Mouse (Mus musculus): ENCODE data around the gene Gm15080. TPM values are rescaled to one million over a fixed set of nuclear protein-coding genes. Genes with fewer than 3 reads are reported as not detected.
"Not testable (repeated sequence)": the region's sequence is repeated elsewhere in the genome, so short reads cannot be mapped to it uniquely, and the experiment has no call there.

The Gm15080 gene
- polyA plus RNA-seq (2015; fragmentation: Nextera tagmentation; extraction: Ambion mirVana): not detected in 2 replicates

- not testable (repeated sequence) for H3K4me3 ChIP-seq (ENCODE audit: low read length); H3K9me3 ChIP-seq (replicated peaks; ENCODE audit: control insufficient read depth, low read length); ATAC-seq (replicated peaks; ENCODE audit: extremely low read depth, insufficient read depth, low FRiP score); H3K4me2 ChIP-seq (ENCODE audit: low read depth, low read length); H3K36me3 ChIP-seq (ENCODE audit: control insufficient read depth, insufficient read depth); H3K27ac ChIP-seq (ENCODE audit: low read length); H3K9ac ChIP-seq (ENCODE audit: low read length); H3K4me1 ChIP-seq (ENCODE audit: control insufficient read depth, insufficient read depth, low read length); H3K27me3 ChIP-seq (ENCODE audit: control insufficient read depth, insufficient read depth, low read length)
- WGBS: 67% methylated on average over 1 of the region's 5 CpGs
Measured at GRCm38 (mm10) chrX:147992693-147993092, at the start of gene Gm15080. Gm15080 (plus strand) TSS chrX:147992993.

Other genes starting within 250 kb of the Gm15080 start
- not detected in 2 replicates for gene Gm15128, start 227.0 kb upstream of the Gm15080 start, polyA plus RNA-seq (2015; fragmentation: Nextera tagmentation; extraction: Ambion mirVana)
- not detected in 2 replicates for gene Gm15107, start 187.7 kb downstream of the Gm15080 start, polyA plus RNA-seq (2015; fragmentation: Nextera tagmentation; extraction: Ambion mirVana)